Mouse (Mus musculus) kidney, adult 2 months (tissue): ENCODE data around the gene Rnf145.

Experiments
- CTCF ChIP-seq: fragments of 200-500 bp; conservative IDR thresholded peaks from 2 replicates; pipeline ENCODE4 v1.5.1; 2011; ENCODE audit warnings: low read depth, mild to moderate bottlenecking, control low read depth, low read length, moderate library complexity, mixed read lengths; ENCODE audit not compliant: insufficient read depth, insufficient read length
- POLR2A ChIP-seq: fragments of 200-500 bp; IDR thresholded peaks from one replicate; pipeline ENCODE4 v1.6.1; 2011; ENCODE audit warnings: low read depth, low read length, control low read depth

DNA sequence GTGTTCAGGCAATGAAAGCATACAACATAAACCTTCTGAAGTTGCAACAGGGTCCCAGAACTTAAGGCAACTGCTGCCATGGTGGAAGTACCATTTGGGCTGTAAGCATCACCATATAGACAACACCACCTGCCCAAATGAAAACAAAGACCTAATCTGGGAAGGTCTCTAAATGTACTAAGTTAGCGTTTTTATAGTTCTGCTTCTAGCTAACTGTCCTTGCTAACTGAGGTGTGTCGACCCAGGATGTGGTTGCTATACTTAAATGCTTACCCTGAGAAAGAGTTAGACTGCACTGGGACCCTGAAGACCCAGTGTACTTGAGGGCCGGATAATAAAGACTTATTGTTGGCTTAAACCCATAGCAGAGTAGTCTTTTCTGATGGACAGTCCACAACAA lies 43.3 kb upstream of the Rnf145 start:
- TF ChIP-seq POLR2A (no peak), CTCF (no peak)
